Comparison of ENCODE assay signal across 8 mouse cellular contexts in the genomic region with DNA sequence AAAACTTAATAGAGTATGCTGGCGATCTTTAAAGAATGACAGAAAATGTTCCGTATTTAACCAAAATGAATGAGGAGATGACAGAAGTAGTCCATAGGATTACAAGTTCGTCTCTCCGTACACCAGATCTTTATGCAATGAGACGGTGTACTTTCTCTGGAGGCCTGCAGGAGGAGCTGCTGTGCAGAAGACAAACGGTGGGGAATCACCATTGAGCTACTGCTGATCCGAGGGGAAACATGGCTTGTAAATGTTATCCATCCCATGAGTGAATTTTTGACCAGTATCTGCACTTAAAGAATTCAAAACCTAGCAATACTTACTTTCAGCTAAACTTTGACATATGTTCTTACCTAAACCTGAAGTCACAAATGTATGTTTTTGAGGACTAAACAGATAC.
DNase-seq lines count a peak whose midpoint lies in the region; TF ChIP-seq lines count a peak whose summit lies in the region.

No protein-coding gene starts in this region.

- intact Hi-C loops in gastrocnemius, postnatal 14 days (cut with DNase I; ENCODE audit: low total_unique reads): loop anchor here (5.0 to 10.0 kb wide), 2 partner anchors 227 to 335 kb away; no protein-coding TSS in a partner anchor

- DNase-seq in adrenal gland, adult (ENCODE audit: inconsistent age in 2 of 2, low spot score in 1 of 2): peak; percentile 20 to 66
- no peak for DNase-seq in adrenal gland, adult 8-10 months
- peak in 1 of 2 experiments; percentile 51 for DNase-seq in layer of hippocampus, adult 2 months (ENCODE audit: low spot score in 2 of 2)
- no peak for DNase-seq in layer of hippocampus, adult 9-10 months (ENCODE audit: low spot score)
- peak; percentile 24 for DNase-seq in ES-CJ7 (ENCODE audit: low read depth, low spot score)
- peak; percentile 12 for DNase-seq in gastrocnemius, postnatal 14 days
- DNase-seq in retina, postnatal 7 days (ENCODE audit: low read depth, low spot score): peak; percentile 5
- no peak for DNase-seq in frontal cortex, postnatal 14 days (ENCODE audit: low spot score in 2 of 2)

- no peak overlapping the region for H3K27ac ChIP-seq in layer of hippocampus, adult 2 months

- peak; percentile 85 for TF ChIP-seq CTCF in layer of hippocampus, adult 2 months (conservative IDR thresholded peaks at IDR 0.05)

- H3K4me3 ChIP-seq in layer of hippocampus, adult 2 months: no peak overlapping the region

Comparison
In these comparisons a context has a peak if more than half of its experiments do, and no peak if none do; other contexts are left out.
1. DNase-seq: peak in adrenal gland, adult (2 of 2), ES-CJ7 (single experiment), gastrocnemius, postnatal 14 days (single experiment) and retina, postnatal 7 days (single experiment); none in adrenal gland, adult 8-10 months (single experiment), layer of hippocampus, adult 9-10 months (single experiment) and frontal cortex, postnatal 14 days (0 of 2).